Mouse (Mus musculus) heart, postnatal 4 days (tissue): ENCODE measurements around the gene Nr3c2. TPM values are rescaled to one million over a fixed set of nuclear protein-coding genes. Genes with fewer than 3 reads are reported as not detected.

Source experiments
- DNase-seq: peaks from one replicate; pipeline ENCODE4 v3.0.0; 2021
- total RNA-seq, 2 experiments: library from RNA; stranded (reverse); gene quantifications; 2 replicates each; pipeline ENCODE4 v1.2.3; 2021

Gene Nr3c2
- total RNA-seq, 2 experiments from 2014 or later = 10.3 to 13.8 TPM

- no peak for DNase-seq
Observed at GRCm38 (mm10) chr8:77082687-77083086, 183.4 kb downstream of the Nr3c2 start.

- no peak for DNase-seq
Observed at GRCm38 (mm10) chr8:77086036-77086435, 186.8 kb downstream of the Nr3c2 start.

GRCm38 (mm10) chr8:77096721-77097120 lies 197.5 kb downstream of the Nr3c2 start:
- no peak for DNase-seq

- DNase-seq = no peak
Observed at GRCm38 (mm10) chr8:77098101-77098500, 198.9 kb downstream of the Nr3c2 start.

- DNase-seq = no peak
Observed at GRCm38 (mm10) chr8:77100370-77100769, 201.1 kb downstream of the Nr3c2 start.

- no peak for DNase-seq
Observed at GRCm38 (mm10) chr8:77102879-77103278, 203.6 kb downstream of the Nr3c2 start.

- DNase-seq = no peak
Observed at GRCm38 (mm10) chr8:77112719-77113118, 213.5 kb downstream of the Nr3c2 start.

- no peak for DNase-seq
Observed at GRCm38 (mm10) chr8:77114769-77115168, 215.5 kb downstream of the Nr3c2 start.

GRCm38 (mm10) chr8:77116419-77117079 lies 217.3 kb downstream of the Nr3c2 start:
- DNase-seq = no peak

- peak; percentile 18 for DNase-seq
Observed at GRCm38 (mm10) chr8:77120810-77121570, 221.7 kb downstream of the Nr3c2 start.

- DNase-seq = peak; percentile 16
Observed at GRCm38 (mm10) chr8:77121571-77121890, 222.3 kb downstream of the Nr3c2 start.

GRCm38 (mm10) chr8:77122300-77122699 lies 223.1 kb downstream of the Nr3c2 start:
- DNase-seq = peak; percentile 35

GRCm38 (mm10) chr8:77125777-77126176 lies 226.5 kb downstream of the Nr3c2 start:
- DNase-seq = no peak

- DNase-seq = no peak
Observed at GRCm38 (mm10) chr8:77128006-77128405, 228.8 kb downstream of the Nr3c2 start.

- peak; percentile 66 for DNase-seq
Observed at GRCm38 (mm10) chr8:77132903-77133637, 233.8 kb downstream of the Nr3c2 start.

GRCm38 (mm10) chr8:77133797-77134385 lies 234.6 kb downstream of the Nr3c2 start:
- DNase-seq = no peak

- DNase-seq = no peak
Observed at GRCm38 (mm10) chr8:77145285-77145684, 246.0 kb downstream of the Nr3c2 start.

- peak; percentile 41 for DNase-seq
Observed at GRCm38 (mm10) chr8:77154496-77154895, 255.3 kb downstream of the Nr3c2 start.

GRCm38 (mm10) chr8:77169320-77169719 lies 270.1 kb downstream of the Nr3c2 start:
- no peak for DNase-seq

- DNase-seq = no peak
Observed at GRCm38 (mm10) chr8:77169757-77170438, 270.7 kb downstream of the Nr3c2 start.

- no peak for DNase-seq
Observed at GRCm38 (mm10) chr8:77170439-77170759, 271.2 kb downstream of the Nr3c2 start.

GRCm38 (mm10) chr8:77173075-77173657 lies 273.9 kb downstream of the Nr3c2 start:
- DNase-seq = no peak
